ENCODE assay signal across 14 mouse cellular contexts in genomic region chr9:56706482-56707085, GRCm38 (mm10).
A peak's percentile ranks its signal among the peaks of the same experiment; 100 is the strongest.
DNase-seq lines count a peak whose midpoint lies in the region; ATAC-seq and TF ChIP-seq lines count a peak whose summit lies in the region.
"Had no signal": no experiment of that assay in that cellular context is flagged by ENCODE, and none has a peak within 500 bp of the region (broad histone marks: within the 10 kb centered on the region; RNA-seq: fewer than 3 reads in every experiment).

No protein-coding gene starts in this region.

- H3K36me3 ChIP-seq in kidney, postnatal 0 days (ENCODE audit: insufficient read depth, low read length) = no peaks in the 10 kb centered on the region
- no peaks in the 10 kb centered on the region for H3K36me3 ChIP-seq in hindbrain, embryonic 12.5 days
- H3K36me3 ChIP-seq in hindbrain, postnatal 0 days (ENCODE audit: insufficient read depth, low read length) = no peaks in the 10 kb centered on the region
- no peaks in the 10 kb centered on the region for H3K36me3 ChIP-seq in midbrain, postnatal 0 days (ENCODE audit: insufficient read depth, low read length)
- H3K36me3 ChIP-seq: heart, embryonic 15.5 days; liver, embryonic 13.5 days had no signal

- H3K4me1 ChIP-seq in kidney, postnatal 0 days (replicated peaks; ENCODE audit: insufficient read depth, low read length) = no peaks in the 10 kb centered on the region
- H3K4me1 ChIP-seq in hindbrain, embryonic 12.5 days = peaks cover 18% of the 10 kb centered on the region
- H3K4me1 ChIP-seq in hindbrain, postnatal 0 days (ENCODE audit: insufficient read depth, low read length) = no peaks in the 10 kb centered on the region
- H3K4me1 ChIP-seq in midbrain, postnatal 0 days (ENCODE audit: insufficient read depth, low read length) = peaks cover 7% of the 10 kb centered on the region; the same call in 1 of the 2 replicates
- H3K4me1 ChIP-seq: liver, embryonic 13.5 days had no signal

- no peaks in the 10 kb centered on the region for H3K27me3 ChIP-seq in kidney, postnatal 0 days (ENCODE audit: insufficient read depth, low read length)
- H3K27me3 ChIP-seq in hindbrain, embryonic 12.5 days = no peaks in the 10 kb centered on the region
- no peaks in the 10 kb centered on the region for H3K27me3 ChIP-seq in hindbrain, postnatal 0 days (ENCODE audit: insufficient read depth, low read length)
- no peaks in the 10 kb centered on the region for H3K27me3 ChIP-seq in midbrain, postnatal 0 days (ENCODE audit: insufficient read depth, low read length)
- H3K27me3 ChIP-seq: heart, embryonic 15.5 days; liver, embryonic 13.5 days had no signal

- DNase-seq in kidney, postnatal 0 days (ENCODE audit: low spot score) = peak; percentile 52
- DNase-seq in kidney, adult 9 months = no peak
- DNase-seq in hindbrain, postnatal 0 days (ENCODE audit: low spot score) = peak; percentile 43
- DNase-seq in midbrain, postnatal 0 days (ENCODE audit: low spot score) = no peak
- no peak for DNase-seq in heart, postnatal 36 days
- no peak for DNase-seq in cerebellum, postnatal 4 days (ENCODE audit: low spot score in 2 of 2)
- DNase-seq: cerebellum, adult 11-12 months; layer of hippocampus, adult 9-11 months; liver, embryonic 13.5 days; right cerebral cortex, postnatal 14 days had no signal

- no peak; the same call in 1 of the 2 replicates for ATAC-seq in kidney, postnatal 0 days (replicated peaks; ENCODE audit: low FRiP score, low read depth)
- peak; percentile 64; the same call in 1 of the 2 replicates for ATAC-seq in hindbrain, embryonic 12.5 days (ENCODE audit: low FRiP score)
- peak; percentile 25; the same call in 1 of the 2 replicates for ATAC-seq in hindbrain, postnatal 0 days
- peak; percentile 44; the same call in 1 of the 2 replicates for ATAC-seq in midbrain, postnatal 0 days (ENCODE audit: low FRiP score)
- ATAC-seq: CD4-positive, CD25-positive, alpha-beta regulatory T cell, adult 4 months; lung, postnatal 0 days had no signal

- H3K9ac ChIP-seq in kidney, postnatal 0 days (ENCODE audit: low read depth, low read length) = no peak overlapping the region
- H3K9ac ChIP-seq in hindbrain, embryonic 12.5 days = no peak overlapping the region
- H3K9ac ChIP-seq in hindbrain, postnatal 0 days (replicated peaks; ENCODE audit: low read length) = no peak overlapping the region
- no peak overlapping the region for H3K9ac ChIP-seq in midbrain, postnatal 0 days (replicated peaks; ENCODE audit: low read length, poor library complexity, severe bottlenecking)
- H3K9ac ChIP-seq: heart, embryonic 15.5 days; liver, embryonic 13.5 days had no signal

- no peak for TF ChIP-seq CTCF in kidney, postnatal 0 days (IDR thresholded peaks at IDR 0.05; ENCODE audit: low read depth)
- TF ChIP-seq CTCF in hindbrain, postnatal 0 days (IDR thresholded peaks at IDR 0.05; ENCODE audit: low read depth) = no peak
- no peak for TF ChIP-seq CTCF in midbrain, postnatal 0 days (IDR thresholded peaks at IDR 0.05)

- H3K27ac ChIP-seq in kidney, postnatal 0 days = no peak overlapping the region
- peak overlapping the region; percentile 57 for H3K27ac ChIP-seq in hindbrain, embryonic 12.5 days
- H3K27ac ChIP-seq in hindbrain, postnatal 0 days = no peak overlapping the region
- H3K27ac ChIP-seq in midbrain, postnatal 0 days (ENCODE audit: low read depth, low read length) = no peak overlapping the region; the same call in 1 of the 2 replicates
- H3K27ac ChIP-seq: heart, embryonic 15.5 days; liver, embryonic 13.5 days had no signal

- H3K4me3 ChIP-seq in kidney, postnatal 0 days (replicated peaks; ENCODE audit: low read depth, low read length) = no peak overlapping the region
- no peak overlapping the region for H3K4me3 ChIP-seq in hindbrain, embryonic 12.5 days
- no peak overlapping the region for H3K4me3 ChIP-seq in hindbrain, postnatal 0 days (ENCODE audit: low read length)
- H3K4me3 ChIP-seq in midbrain, postnatal 0 days (ENCODE audit: low read depth, low read length) = no peak overlapping the region
- H3K4me3 ChIP-seq: heart, embryonic 15.5 days; liver, embryonic 13.5 days had no signal

- intact Hi-C loops in heart, postnatal 36 days (cut with DNase I) = no loop called here

- no peaks in the 10 kb centered on the region for H3K9me3 ChIP-seq in kidney, postnatal 0 days (replicated peaks; ENCODE audit: low read length)
- no peaks in the 10 kb centered on the region for H3K9me3 ChIP-seq in hindbrain, embryonic 12.5 days (replicated peaks)
- no peaks in the 10 kb centered on the region for H3K9me3 ChIP-seq in hindbrain, postnatal 0 days (ENCODE audit: low read length)
- H3K9me3 ChIP-seq in midbrain, postnatal 0 days (ENCODE audit: low read length) = no peaks in the 10 kb centered on the region
- H3K9me3 ChIP-seq: heart, embryonic 15.5 days; liver, embryonic 13.5 days had no signal

- H3K4me2 ChIP-seq in kidney, postnatal 0 days (ENCODE audit: low read length) = no peak overlapping the region
- no peak overlapping the region for H3K4me2 ChIP-seq in hindbrain, embryonic 12.5 days (replicated peaks)
- H3K4me2 ChIP-seq in hindbrain, postnatal 0 days (ENCODE audit: low read depth, low read length) = no peak overlapping the region
- no peak overlapping the region for H3K4me2 ChIP-seq in midbrain, postnatal 0 days (ENCODE audit: low read depth, low read length, poor library complexity, severe bottlenecking)
- H3K4me2 ChIP-seq: heart, embryonic 15.5 days; liver, embryonic 13.5 days had no signal

- 13% methylated on average over 15 of the region's 15 CpGs for WGBS in kidney, postnatal 0 days
- 45% methylated on average over 15 of the region's 15 CpGs for WGBS in hindbrain, embryonic 12.5 days
- 44% methylated on average over 15 of the region's 15 CpGs for WGBS in hindbrain, postnatal 0 days
- WGBS in midbrain, postnatal 0 days = 36% methylated on average over 15 of the region's 15 CpGs

Comparison
In these comparisons a context has a peak if more than half of its experiments do, and no peak if none do; other contexts are left out.
1. DNase-seq: peak in kidney, postnatal 0 days (single experiment) and hindbrain, postnatal 0 days (single experiment); none in kidney, adult 9 months (single experiment), midbrain, postnatal 0 days (single experiment), heart, postnatal 36 days (0 of 2) and cerebellum, postnatal 4 days (0 of 2).